Comparison of ENCODE assay signal across 8 mouse cellular contexts in the genomic region with DNA sequence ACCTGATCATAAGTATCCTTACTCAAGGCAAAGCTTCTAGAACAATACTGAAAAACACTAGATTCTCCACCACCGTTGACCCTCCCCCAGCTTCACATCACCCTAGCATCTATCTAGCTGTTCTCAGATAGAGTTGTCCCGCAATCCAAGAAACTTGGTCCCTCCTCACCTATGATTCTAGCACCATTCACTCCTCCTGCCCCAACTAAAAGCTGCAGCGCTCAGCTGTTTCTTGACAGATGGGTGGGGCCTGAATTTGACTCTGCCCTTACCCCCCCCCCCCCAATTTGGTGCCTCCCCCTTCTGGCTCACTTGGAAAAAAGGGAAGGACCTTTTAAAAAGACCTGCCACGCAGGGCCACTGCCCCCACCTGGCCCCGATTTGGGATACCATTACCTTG. TPM values are rescaled to one million over a fixed set of nuclear protein-coding genes. Genes with fewer than 3 reads are reported as not detected.
DNase-seq lines count a peak whose midpoint lies in the region; ATAC-seq and TF ChIP-seq lines count a peak whose summit lies in the region.

No protein-coding gene starts in this region.

- whole genome bisulfite sequencing in kidney, embryonic 14.5 days, result 55% methylated on average over 5 of the region's 5 CpGs
- WGBS in embryonic facial prominence, embryonic 11.5 days, result 52% methylated on average over 5 of the region's 5 CpGs
- 63% methylated on average over 5 of the region's 5 CpGs for WGBS in intestine, embryonic 14.5 days
- WGBS in midbrain, postnatal 0 days, result 65% methylated on average over 5 of the region's 5 CpGs

- no peaks in the 10 kb centered on the region for H3K9me3 ChIP-seq in kidney, embryonic 14.5 days (ENCODE audit: control insufficient read depth, low read length)
- no peaks in the 10 kb centered on the region for H3K9me3 ChIP-seq in embryonic facial prominence, embryonic 11.5 days (replicated peaks; ENCODE audit: control insufficient read depth, low read length)
- H3K9me3 ChIP-seq in intestine, embryonic 14.5 days (ENCODE audit: control insufficient read depth, low read length), result no peaks in the 10 kb centered on the region
- no peaks in the 10 kb centered on the region for H3K9me3 ChIP-seq in midbrain, postnatal 0 days (ENCODE audit: low read length)

- H3K9ac ChIP-seq in kidney, embryonic 14.5 days (ENCODE audit: low read depth, low read length), result peak overlapping the region; percentile 96
- H3K9ac ChIP-seq in embryonic facial prominence, embryonic 11.5 days (replicated peaks; ENCODE audit: low read length), result peak overlapping the region; percentile 97
- H3K9ac ChIP-seq in intestine, embryonic 14.5 days (ENCODE audit: low read length), result no peak overlapping the region
- H3K9ac ChIP-seq in midbrain, postnatal 0 days (replicated peaks; ENCODE audit: low read length, poor library complexity, severe bottlenecking), result peak overlapping the region; percentile 93

- peak overlapping the region; percentile 85 for H3K4me2 ChIP-seq in kidney, embryonic 14.5 days (replicated peaks; ENCODE audit: low read depth, low read length)
- H3K4me2 ChIP-seq in embryonic facial prominence, embryonic 11.5 days (ENCODE audit: low read depth, low read length), result peak overlapping the region; percentile 36
- peak overlapping the region; percentile 40 for H3K4me2 ChIP-seq in intestine, embryonic 14.5 days (ENCODE audit: low read length)
- H3K4me2 ChIP-seq in midbrain, postnatal 0 days (ENCODE audit: low read depth, low read length, poor library complexity, severe bottlenecking), result peak overlapping the region; percentile 85

- DNase-seq in kidney, adult 8-10 months, result no peak
- no peak for DNase-seq in embryonic facial prominence, embryonic 11.5 days (ENCODE audit: low spot score)
- DNase-seq in intestine, embryonic 14.5 days (ENCODE audit: low spot score), result no peak
- DNase-seq in midbrain, postnatal 0 days (ENCODE audit: low spot score), result no peak
- no peak for DNase-seq in urinary bladder, adult 2 months (ENCODE audit: low spot score)
- DNase-seq in adrenal gland, adult (ENCODE audit: inconsistent age in 2 of 2, low spot score in 1 of 2), result no peak
- DNase-seq in kidney, adult 11 months, result no peak

- TF ChIP-seq CTCF in midbrain, postnatal 0 days (IDR thresholded peaks at IDR 0.05), result no peak

- H3K4me3 ChIP-seq in kidney, embryonic 14.5 days (ENCODE audit: low read length), result peak overlapping the region; percentile 94
- H3K4me3 ChIP-seq in embryonic facial prominence, embryonic 11.5 days (ENCODE audit: low read depth, low read length), result peak overlapping the region; percentile 95
- peak overlapping the region; percentile 94 for H3K4me3 ChIP-seq in intestine, embryonic 14.5 days (ENCODE audit: low read depth, low read length)
- H3K4me3 ChIP-seq in midbrain, postnatal 0 days (ENCODE audit: low read depth, low read length), result peak overlapping the region; percentile 90

- peaks cover 29% of the 10 kb centered on the region for H3K36me3 ChIP-seq in kidney, embryonic 14.5 days (ENCODE audit: control insufficient read depth, insufficient read depth, low read length)
- peaks cover 9% of the 10 kb centered on the region for H3K36me3 ChIP-seq in embryonic facial prominence, embryonic 11.5 days (replicated peaks; ENCODE audit: control insufficient read depth, insufficient read depth, low read depth, low read length)
- H3K36me3 ChIP-seq in intestine, embryonic 14.5 days (ENCODE audit: control insufficient read depth, insufficient read depth, low read length), result peaks cover 31% of the 10 kb centered on the region
- H3K36me3 ChIP-seq in midbrain, postnatal 0 days (ENCODE audit: insufficient read depth, low read length), result peaks cover 29% of the 10 kb centered on the region

- peak; percentile 17 for ATAC-seq in kidney, embryonic 14.5 days (ENCODE audit: low FRiP score, low TSS enrichment)
- ATAC-seq in embryonic facial prominence, embryonic 11.5 days (replicated peaks; ENCODE audit: insufficient number of reproducible peaks, low FRiP score, low TSS enrichment, low read depth), result peak; percentile 5
- 0 out of 2 replicates have a peak, but pooled peaks have one; percentile 26 for ATAC-seq in intestine, embryonic 14.5 days (replicated peaks; ENCODE audit: low FRiP score, low TSS enrichment, low read depth)
- peak; percentile 15; the same call in 1 of the 2 replicates for ATAC-seq in midbrain, postnatal 0 days (ENCODE audit: low FRiP score)

- H3K4me1 ChIP-seq in kidney, embryonic 14.5 days (ENCODE audit: control insufficient read depth, insufficient read depth, low read length), result peaks cover 14% of the 10 kb centered on the region
- 0 out of 2 replicates have a peak, but pooled peaks cover 4% of the 10 kb centered on the region for H3K4me1 ChIP-seq in embryonic facial prominence, embryonic 11.5 days (ENCODE audit: control insufficient read depth, insufficient read depth, low read length)
- H3K4me1 ChIP-seq in intestine, embryonic 14.5 days (replicated peaks; ENCODE audit: control insufficient read depth, insufficient read depth, low read length), result peaks cover 15% of the 10 kb centered on the region
- H3K4me1 ChIP-seq in midbrain, postnatal 0 days (ENCODE audit: insufficient read depth, low read length), result peaks cover 11% of the 10 kb centered on the region

- H3K27me3 ChIP-seq in kidney, embryonic 14.5 days (ENCODE audit: control insufficient read depth, insufficient read depth, low read length), result no peaks in the 10 kb centered on the region
- H3K27me3 ChIP-seq in embryonic facial prominence, embryonic 11.5 days (ENCODE audit: control insufficient read depth, insufficient read depth, low read length), result no peaks in the 10 kb centered on the region
- H3K27me3 ChIP-seq in intestine, embryonic 14.5 days (replicated peaks; ENCODE audit: control insufficient read depth, insufficient read depth, low read length), result no peaks in the 10 kb centered on the region
- H3K27me3 ChIP-seq in midbrain, postnatal 0 days (ENCODE audit: insufficient read depth, low read length), result no peaks in the 10 kb centered on the region

- peak overlapping the region; percentile 67 for H3K27ac ChIP-seq in kidney, embryonic 14.5 days (ENCODE audit: low read depth, low read length)
- H3K27ac ChIP-seq in embryonic facial prominence, embryonic 11.5 days (replicated peaks; ENCODE audit: low read depth, low read length), result 0 out of 2 replicates have a peak overlapping the region, but pooled peaks have one; percentile 67
- H3K27ac ChIP-seq in intestine, embryonic 14.5 days (ENCODE audit: low read depth), result peak overlapping the region; percentile 44; the same call in 1 of the 2 replicates
- peak overlapping the region; percentile 73 for H3K27ac ChIP-seq in midbrain, postnatal 0 days (ENCODE audit: low read depth, low read length)

RNA-seq across cellular contexts. Expression of gene Akap8l, which starts 14.4 kb away (rescaled TPM):
- 81.7 and 93.7 TPM in 2 replicates for polyA plus RNA-seq in kidney, embryonic 14.5 days (2014; fragmentation: Nextera tagmentation; extraction: Ambion mirVana)
- polyA plus RNA-seq in embryonic facial prominence, embryonic 11.5 days (2014; fragmentation: Nextera tagmentation; extraction: Ambion mirVana), result 44.3 and 56.2 TPM in 2 replicates
- 64.4 and 79.0 TPM in 2 replicates for polyA plus RNA-seq in intestine, embryonic 14.5 days (2014; fragmentation: Nextera tagmentation; extraction: Ambion mirVana)
- 69.9 and 83.6 TPM in 2 replicates for total RNA-seq in midbrain, postnatal 0 days (2014; rRNA removed)
- 113 and 117 TPM in 2 replicates for polyA plus RNA-seq in midbrain, postnatal 0 days (2015; fragmentation: Nextera tagmentation; extraction: Ambion mirVana)
- polyA plus RNA-seq in urinary bladder, adult 2 months (2012; rRNA removed), result 149 and 154 TPM in 2 replicates

RNA-seq across cellular contexts. Expression of gene Wiz, which starts 24.4 kb away (rescaled TPM):
- polyA plus RNA-seq in kidney, embryonic 14.5 days (2014; fragmentation: Nextera tagmentation; extraction: Ambion mirVana), result 26.6 and 37.2 TPM in 2 replicates
- 27.5 and 31.9 TPM in 2 replicates for polyA plus RNA-seq in embryonic facial prominence, embryonic 11.5 days (2014; fragmentation: Nextera tagmentation; extraction: Ambion mirVana)
- 30.8 and 32.3 TPM in 2 replicates for polyA plus RNA-seq in intestine, embryonic 14.5 days (2014; fragmentation: Nextera tagmentation; extraction: Ambion mirVana)
- 53.9 and 68.0 TPM in 2 replicates for total RNA-seq in midbrain, postnatal 0 days (2014; rRNA removed)
- 40.8 and 41.3 TPM in 2 replicates for polyA plus RNA-seq in midbrain, postnatal 0 days (2015; fragmentation: Nextera tagmentation; extraction: Ambion mirVana)
- 28.3 and 34.2 TPM in 2 replicates for polyA plus RNA-seq in urinary bladder, adult 2 months (2012; rRNA removed)

RNA-seq across cellular contexts. Expression of gene Rasal3, which starts 38.5 kb away (rescaled TPM):
- polyA plus RNA-seq in kidney, embryonic 14.5 days (2014; fragmentation: Nextera tagmentation; extraction: Ambion mirVana), result 0.20 and 0.26 TPM in 2 replicates
- 0.63 and 0.77 TPM in 2 replicates for polyA plus RNA-seq in embryonic facial prominence, embryonic 11.5 days (2014; fragmentation: Nextera tagmentation; extraction: Ambion mirVana)
- polyA plus RNA-seq in intestine, embryonic 14.5 days (2014; fragmentation: Nextera tagmentation; extraction: Ambion mirVana), result 2.1 and 2.2 TPM in 2 replicates
- total RNA-seq in midbrain, postnatal 0 days (2014; rRNA removed), result 3.8 and 4.6 TPM in 2 replicates
- 0.63 and 0.80 TPM in 2 replicates for polyA plus RNA-seq in midbrain, postnatal 0 days (2015; fragmentation: Nextera tagmentation; extraction: Ambion mirVana)
- 2.6 and 3.5 TPM in 2 replicates for polyA plus RNA-seq in urinary bladder, adult 2 months (2012; rRNA removed)

RNA-seq across cellular contexts. Expression of gene Akap8, which starts 43.8 kb away (rescaled TPM):
- polyA plus RNA-seq in kidney, embryonic 14.5 days (2014; fragmentation: Nextera tagmentation; extraction: Ambion mirVana), result 60.6 and 62.7 TPM in 2 replicates
- 53.4 and 53.9 TPM in 2 replicates for polyA plus RNA-seq in embryonic facial prominence, embryonic 11.5 days (2014; fragmentation: Nextera tagmentation; extraction: Ambion mirVana)
- polyA plus RNA-seq in intestine, embryonic 14.5 days (2014; fragmentation: Nextera tagmentation; extraction: Ambion mirVana), result 51.8 and 57.2 TPM in 2 replicates
- total RNA-seq in midbrain, postnatal 0 days (2014; rRNA removed), result 96.5 and 131 TPM in 2 replicates
- polyA plus RNA-seq in midbrain, postnatal 0 days (2015; fragmentation: Nextera tagmentation; extraction: Ambion mirVana), result 66.8 and 81.1 TPM in 2 replicates
- polyA plus RNA-seq in urinary bladder, adult 2 months (2012; rRNA removed), result 70.9 and 76.2 TPM in 2 replicates

RNA-seq across cellular contexts. Expression of gene Pglyrp2, which starts 59.1 kb away (rescaled TPM):
- not detected in 2 replicates for polyA plus RNA-seq in kidney, embryonic 14.5 days (2014; fragmentation: Nextera tagmentation; extraction: Ambion mirVana)
- not detected in 2 replicates for polyA plus RNA-seq in embryonic facial prominence, embryonic 11.5 days (2014; fragmentation: Nextera tagmentation; extraction: Ambion mirVana)
- polyA plus RNA-seq in intestine, embryonic 14.5 days (2014; fragmentation: Nextera tagmentation; extraction: Ambion mirVana), result 0.11 and 0.30 TPM in 2 replicates
- not detected in 2 replicates for total RNA-seq in midbrain, postnatal 0 days (2014; rRNA removed)
- polyA plus RNA-seq in midbrain, postnatal 0 days (2015; fragmentation: Nextera tagmentation; extraction: Ambion mirVana), result not detected in 2 replicates
- 0.50 and 0.68 TPM in 2 replicates for polyA plus RNA-seq in urinary bladder, adult 2 months (2012; rRNA removed)
